Mouse (Mus musculus): ENCODE measurements at regions not wholly inside any gene's neighbourhood (a gene's known extent, or its start where the extent isn't known, plus 50 kb on each side); places are given as distances from the start of the nearest gene placed in this dataset.

- in situ Hi-C loops (cut with MboI, MseI), result no loop called here
These were observed 434.8 kb upstream of the Fsip2 start for GRCm38 (mm10) chr2:82508595-82508994.

GRCm38 (mm10) chr2:82515165-82515564 is 428.3 kb upstream of the Fsip2 start:
- in situ Hi-C loops (cut with MboI, MseI), result no loop called here

- in situ Hi-C loops (cut with MboI, MseI), result no loop called here
These were observed 423.5 kb upstream of the Fsip2 start for GRCm38 (mm10) chr2:82519951-82520350.

GRCm38 (mm10) chr2:82538958-82539357 is 404.5 kb upstream of the Fsip2 start:
- in situ Hi-C loops (cut with MboI, MseI), result no loop called here

GRCm38 (mm10) chr2:82540676-82541075 is 402.8 kb upstream of the Fsip2 start:
- in situ Hi-C loops (cut with MboI, MseI), result no loop called here

GRCm38 (mm10) chr2:82570358-82570757 is 373.1 kb upstream of the Fsip2 start:
- in situ Hi-C loops (cut with MboI, MseI), result no loop called here

GRCm38 (mm10) chr2:82572099-82572498 is 371.3 kb upstream of the Fsip2 start:
- in situ Hi-C loops (cut with MboI, MseI), result no loop called here

- in situ Hi-C loops (cut with MboI, MseI), result no loop called here
These were observed 369.6 kb upstream of the Fsip2 start for GRCm38 (mm10) chr2:82573841-82574240.

- in situ Hi-C loops (cut with MboI, MseI), result no loop called here
These were observed 363.8 kb upstream of the Fsip2 start for GRCm38 (mm10) chr2:82579665-82580064.

GRCm38 (mm10) chr2:82616185-82616584 is 327.2 kb upstream of the Fsip2 start:
- in situ Hi-C loops (cut with MboI, MseI), result loop anchor here in 1 of 2 experiments (5.0 to 10.0 kb wide), 2 partner anchors 91 to 959 kb away; no protein-coding TSS in a partner anchor

- in situ Hi-C loops (cut with MboI, MseI), result no loop called here
These were observed 322.9 kb upstream of the Fsip2 start for GRCm38 (mm10) chr2:82620553-82620952.

GRCm38 (mm10) chr2:82644428-82644827 is 299.0 kb upstream of the Fsip2 start:
- in situ Hi-C loops (cut with MboI, MseI), result no loop called here
